Mouse (Mus musculus): ENCODE measurements at regions not wholly inside any gene's neighbourhood (a gene's known extent, or its start where the extent isn't known, plus 50 kb on each side); places are given as distances from the start of the nearest gene placed in this dataset.

- TF ChIP-seq CTCF (IDR thresholded peaks at IDR 0.05; ENCODE audit: low read depth), result no peak
- TF ChIP-seq EP300 (optimal IDR thresholded peaks at IDR 0.05), result no peak
These were observed 686.2 kb downstream of the Pla2g4a start for GRCm38 (mm10) chr1:149274932-149275331.

Data from stomach, postnatal 0 days (tissue).